Mouse (Mus musculus) megakaryocyte, adult 5-6 weeks (primary cell): ENCODE data around the gene Icos. TPM values are rescaled to one million over a fixed set of nuclear protein-coding genes. Genes with fewer than 3 reads are reported as not detected.

Source experiments
- ATAC-seq: 2 replicates; pipeline ENCODE4 v1.8.0; 2016; ENCODE audit warnings: mild to moderate bottlenecking, inconsistent platforms; ENCODE audit not compliant: poor library complexity, severe bottlenecking
- total RNA-seq, 2 experiments: library from RNA; stranded (forward) in 1 of 2; stranded (reverse) in 1 of 2; fragments of 153-499, 151-499 nt in 1 of 2; fragments of 221-1000, 200-1000 nt in 1 of 2; gene quantifications; 2 replicates each; pipeline versions ENCODE4 v1.2.3 to v1.2.4; 2015 to 2017

Icos gene
- total RNA-seq (2015): 0.52 and 1.2 TPM in 2 replicates
- 0.18 and 1.5 TPM in 2 replicates for total RNA-seq (2017)

DNA sequence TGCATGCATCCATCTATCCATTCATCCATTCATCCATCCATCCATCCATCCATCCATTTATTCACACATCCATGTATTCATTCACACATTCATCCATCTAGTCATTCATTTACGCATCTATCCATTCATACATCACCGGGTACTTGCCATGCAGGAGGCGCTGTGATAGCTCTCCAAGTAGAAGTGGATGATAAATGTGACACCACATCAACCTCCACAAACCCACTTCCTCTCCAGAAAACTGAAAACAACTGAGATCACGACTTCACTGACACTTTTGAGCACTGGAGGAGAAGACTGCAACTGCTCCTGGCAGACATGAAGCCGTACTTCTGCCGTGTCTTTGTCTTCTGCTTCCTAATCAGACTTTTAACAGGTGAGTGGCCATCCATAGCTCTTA lies at the start of gene Icos:
Gene Icos, plus strand, starts transcription at position 287 of the 400 bp plus-strand sequence.
- ATAC-seq: peak; percentile 47

DNA sequence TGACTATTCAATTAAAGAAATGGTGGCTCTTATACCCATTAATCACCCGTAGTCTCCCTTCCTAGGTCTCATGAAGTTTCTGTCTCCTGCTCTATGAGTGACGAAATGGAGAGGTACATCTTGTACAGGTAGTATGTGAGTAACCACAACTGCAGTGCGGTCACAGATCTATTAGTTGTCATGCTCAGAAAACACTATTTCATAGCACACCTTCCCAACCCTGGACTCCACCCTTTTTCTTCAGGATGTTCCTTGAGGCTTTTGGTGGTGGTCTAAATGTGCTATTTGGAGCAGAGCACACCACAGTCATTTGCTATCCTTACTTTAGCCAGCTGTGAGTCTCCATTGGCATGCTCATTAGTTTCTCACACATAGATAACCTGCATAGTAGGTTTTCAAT lies 48.7 kb upstream of the Icos start:
- no peak for ATAC-seq

DNA sequence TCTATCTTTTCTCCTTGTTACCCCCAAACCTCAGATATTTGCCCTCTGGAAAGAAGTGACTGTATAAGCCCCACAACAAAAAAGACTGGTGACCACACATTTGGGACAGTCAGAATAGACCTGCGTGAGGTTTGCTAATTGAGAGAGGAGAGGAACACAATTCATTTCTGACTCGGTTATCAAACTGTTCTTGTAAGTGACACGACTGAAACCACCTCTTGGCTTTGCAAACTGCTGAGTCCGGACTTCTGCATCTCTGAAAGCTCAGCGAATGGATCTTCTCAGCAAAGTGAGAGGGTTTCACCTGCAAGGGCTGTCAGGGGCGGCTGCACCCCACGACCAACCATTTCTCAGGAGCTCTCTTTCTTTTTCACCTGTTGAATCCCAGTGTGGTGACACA lies 47.3 kb upstream of the Icos start:
- ATAC-seq: no peak

DNA sequence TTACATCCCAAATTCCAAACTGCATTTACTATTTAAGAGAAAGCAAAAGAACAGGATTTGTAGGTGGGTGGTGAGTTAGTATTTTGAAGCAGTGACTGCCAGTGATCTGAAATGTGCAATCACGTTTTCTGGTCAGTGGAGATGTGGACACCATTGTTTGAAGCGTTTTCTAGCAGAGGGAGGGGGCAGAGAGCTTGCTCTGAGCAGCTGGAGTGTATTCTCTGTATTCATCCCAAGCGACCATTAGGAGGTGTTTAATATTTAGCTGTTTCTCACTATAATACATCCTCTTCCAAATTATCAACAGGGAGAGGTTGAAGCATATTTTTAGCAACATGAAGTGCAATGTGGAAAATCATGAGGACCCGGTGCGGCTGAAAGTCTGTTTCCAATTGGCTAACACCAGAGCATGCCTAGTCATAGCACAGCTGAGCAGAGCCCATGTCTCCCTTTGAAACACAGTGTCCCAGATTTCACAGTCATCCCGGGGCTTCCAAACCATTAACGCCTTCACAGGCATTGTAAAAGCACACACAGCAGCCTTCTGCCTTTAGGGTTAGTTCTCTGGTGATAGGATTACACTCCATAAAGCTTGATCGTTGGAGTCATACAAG lies 41.7 kb upstream of the Icos start:
- ATAC-seq: no peak

DNA sequence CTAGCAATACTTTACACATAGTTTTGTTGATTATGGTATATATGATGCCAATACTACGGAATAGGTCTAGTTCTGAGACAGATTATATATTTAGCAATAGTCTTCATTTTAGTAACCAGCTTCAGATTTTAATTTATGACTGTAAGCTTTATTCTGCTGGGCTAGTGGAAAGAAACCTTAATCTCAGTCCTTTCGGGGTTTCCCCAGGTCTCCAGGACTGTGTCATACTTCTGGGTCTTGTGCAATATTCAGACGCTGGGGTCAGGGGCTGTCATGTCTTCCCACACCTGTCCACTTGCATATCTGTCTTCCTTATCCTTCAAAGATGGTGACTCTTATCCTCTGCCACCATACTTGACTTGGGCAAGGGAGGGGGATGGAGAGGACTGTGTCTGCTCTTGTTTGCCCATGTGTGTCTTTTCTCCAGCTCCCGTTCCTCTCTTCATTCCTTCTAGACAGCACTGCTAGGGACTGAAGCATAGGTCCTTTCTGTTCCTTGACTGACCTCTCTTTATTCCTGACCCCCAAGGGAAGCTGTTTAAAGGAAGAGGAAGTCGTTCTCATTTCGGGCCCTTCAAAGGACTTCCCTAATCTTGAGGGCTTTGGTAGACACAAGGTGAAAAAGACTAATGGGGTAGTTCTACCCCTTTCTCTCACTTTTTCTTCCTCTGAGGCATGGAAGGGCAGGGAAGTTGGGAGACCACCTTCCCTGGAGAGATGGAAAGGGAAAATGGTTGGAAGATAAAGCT lies 40.6 kb upstream of the Icos start:
- ATAC-seq: peak; percentile 58

DNA sequence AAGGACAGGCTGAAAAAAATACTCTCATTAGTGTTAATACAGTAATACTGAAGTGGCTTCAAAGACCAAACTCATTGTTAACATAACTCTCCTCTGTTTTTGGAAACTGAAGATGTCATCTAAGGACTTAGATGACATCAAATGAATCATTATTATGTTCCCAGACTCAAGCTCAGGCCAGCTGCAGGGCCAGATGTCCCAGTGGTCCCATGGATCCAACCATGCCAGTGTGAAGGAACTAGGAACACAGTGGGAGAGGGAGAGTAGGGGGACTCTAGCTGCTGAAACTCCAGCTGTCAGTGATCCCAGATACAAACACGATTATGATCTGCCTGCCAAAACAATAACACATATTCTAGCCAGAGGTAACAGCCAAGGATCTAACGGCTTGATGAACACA lies 39.5 kb upstream of the Icos start:
- no peak for ATAC-seq

DNA sequence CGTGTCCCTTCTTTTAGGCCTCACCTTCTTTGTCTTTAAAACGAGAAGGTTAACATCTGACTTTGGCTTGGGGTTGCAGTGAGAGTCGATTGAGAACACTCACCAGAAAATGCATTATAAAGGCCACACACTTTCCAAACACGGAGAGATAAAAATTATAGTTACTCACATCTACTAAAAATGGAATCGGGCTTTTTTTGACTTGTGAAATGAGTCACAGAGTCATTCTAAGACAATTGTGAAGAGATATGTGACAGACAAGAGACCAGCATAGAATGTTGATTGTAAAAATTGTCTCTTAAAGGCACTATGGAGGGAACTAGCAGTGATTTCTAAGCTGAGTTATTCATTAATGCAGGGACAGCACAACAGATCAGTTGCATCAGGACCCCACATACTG lies 38.8 kb upstream of the Icos start:
- no peak for ATAC-seq

DNA sequence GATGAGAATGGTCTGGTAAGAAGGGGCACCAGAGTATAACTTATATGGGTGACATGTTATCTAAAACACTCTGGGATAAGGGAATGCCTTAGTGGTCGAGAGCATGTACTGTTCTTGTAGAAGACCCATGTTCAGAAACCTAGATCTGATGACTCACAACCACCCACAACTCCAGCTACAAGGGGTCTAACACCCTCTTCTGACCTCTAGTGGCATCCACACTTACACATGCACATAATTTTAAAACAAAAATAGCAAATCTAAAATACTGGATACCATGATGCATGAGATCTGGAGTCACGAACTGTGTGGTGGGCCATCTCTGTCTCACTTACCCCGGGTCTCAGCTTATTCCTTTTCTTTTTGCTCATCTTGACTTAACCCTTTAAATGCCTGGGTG lies 37.7 kb upstream of the Icos start:
- no peak for ATAC-seq

DNA sequence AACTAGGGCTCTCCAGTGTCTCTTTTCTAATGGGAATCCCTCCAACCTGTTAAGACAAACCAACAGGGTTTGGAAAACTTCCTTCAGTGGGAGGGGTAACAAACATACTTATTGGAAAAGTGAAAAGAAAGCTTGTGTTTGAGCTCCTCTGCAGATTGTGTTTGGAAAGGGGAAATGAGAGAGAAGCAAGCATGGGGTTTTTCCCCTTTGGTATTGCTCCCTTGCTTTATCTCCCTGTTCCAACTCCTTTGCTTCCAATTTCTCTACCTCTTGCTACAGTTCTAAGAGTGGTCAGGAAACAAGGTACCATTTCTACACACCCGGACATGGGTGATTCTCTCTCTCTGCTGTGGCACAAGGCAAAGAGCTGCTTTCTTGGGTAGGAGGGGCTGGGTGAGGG lies 37.1 kb upstream of the Icos start:
- ATAC-seq: peak; percentile 39

DNA sequence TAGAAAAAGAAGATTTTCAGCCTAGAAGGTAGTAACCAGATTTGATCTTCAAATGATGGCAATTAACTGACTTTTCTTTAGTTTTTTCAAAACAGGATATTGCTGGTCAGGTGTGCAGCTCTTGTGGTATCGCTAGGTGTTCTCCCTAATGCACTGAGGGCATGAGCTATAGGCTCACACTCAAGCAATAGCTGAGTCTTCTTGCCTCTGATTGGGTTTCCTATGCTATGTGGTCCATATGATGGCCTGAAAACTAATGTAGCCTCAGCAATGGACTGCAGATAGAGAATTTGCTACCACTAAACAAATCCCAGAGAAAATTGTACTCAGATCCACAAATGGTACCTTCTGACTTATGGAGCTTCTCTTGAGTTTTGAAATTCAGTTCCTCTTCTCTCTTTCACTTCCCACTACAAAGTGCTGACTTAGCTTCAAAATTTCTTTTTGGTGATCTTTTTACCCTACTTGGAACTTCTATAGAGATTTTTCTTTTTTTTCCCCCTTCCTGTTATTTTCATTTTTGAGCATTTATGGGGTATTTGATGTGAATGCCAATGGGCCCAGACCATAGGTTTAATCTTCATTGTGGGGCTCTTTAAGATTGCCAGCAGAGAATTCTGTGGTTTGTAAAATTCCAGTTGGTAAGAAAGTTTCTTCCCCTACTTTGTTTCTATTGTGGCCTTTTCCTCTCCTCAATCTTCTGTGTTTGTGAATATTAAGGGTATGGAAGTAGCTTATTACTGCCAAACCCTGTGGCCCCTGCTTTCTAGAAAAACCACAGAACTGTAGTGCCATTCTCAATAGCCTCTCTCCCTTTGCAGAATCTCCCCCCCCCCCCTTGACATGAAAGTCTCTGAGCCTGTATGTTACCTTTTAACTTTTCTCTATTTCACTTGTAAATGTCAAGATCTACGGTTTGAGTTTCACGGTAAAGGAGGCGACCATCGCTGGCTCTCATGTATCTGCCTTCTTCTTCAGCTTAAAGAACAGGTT lies 36.4 kb upstream of the Icos start:
- ATAC-seq: peak; percentile 61

DNA sequence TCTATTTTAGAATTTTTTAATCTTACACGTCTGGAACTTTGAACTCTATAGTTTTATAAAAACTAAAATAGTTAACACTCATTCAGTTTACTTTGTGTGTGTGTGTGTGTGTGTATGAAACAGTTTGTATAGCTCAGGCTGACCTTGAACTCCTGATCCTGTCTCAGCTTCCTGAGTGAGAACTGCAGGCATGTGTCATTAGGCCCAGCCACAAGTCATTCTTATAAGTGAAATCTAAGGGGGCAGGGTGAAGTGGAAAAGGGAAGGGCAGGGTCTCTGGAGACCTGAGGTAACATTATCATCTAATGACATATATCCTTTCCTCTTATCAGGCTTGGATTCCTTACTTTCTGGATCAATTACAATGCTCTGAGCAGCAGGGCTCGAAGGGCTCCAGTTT lies 34.8 kb upstream of the Icos start:
- ATAC-seq: no peak

DNA sequence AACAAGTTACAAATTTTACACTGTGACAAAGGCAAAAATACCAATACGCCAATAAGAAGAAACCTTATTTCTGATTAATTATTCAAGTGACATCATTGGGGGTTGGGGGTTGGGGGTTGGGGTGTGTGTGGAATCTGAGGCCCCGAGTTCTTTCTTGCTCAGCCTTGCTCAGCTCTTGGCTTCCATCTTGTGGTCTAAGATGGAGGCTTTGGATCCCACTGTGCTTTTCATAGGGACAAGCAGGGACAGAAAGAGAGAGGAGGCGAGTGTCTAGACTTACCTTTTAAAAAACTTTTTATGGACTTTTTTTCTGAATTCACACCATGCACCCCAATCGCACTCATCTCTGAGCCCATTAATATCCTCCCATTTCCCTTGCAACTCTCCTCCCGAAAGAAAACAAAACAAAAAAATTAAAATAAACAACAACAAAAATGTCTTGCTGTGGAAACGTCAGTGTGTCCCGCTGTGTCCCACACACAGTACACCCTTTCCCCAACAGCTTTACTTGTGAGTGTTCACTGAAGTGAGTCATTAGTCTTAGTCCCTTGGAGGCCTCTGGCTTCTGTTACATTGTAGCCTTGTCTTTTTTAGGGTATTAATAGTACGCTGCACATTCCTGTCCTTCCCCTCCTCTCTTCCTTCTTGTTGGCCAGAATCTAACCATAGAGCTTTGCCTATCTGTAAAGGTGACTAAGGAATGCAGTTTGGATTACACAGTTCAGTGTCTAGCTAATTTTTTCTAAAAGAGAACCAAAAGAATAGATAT lies 31.9 kb upstream of the Icos start:
- no peak for ATAC-seq

DNA sequence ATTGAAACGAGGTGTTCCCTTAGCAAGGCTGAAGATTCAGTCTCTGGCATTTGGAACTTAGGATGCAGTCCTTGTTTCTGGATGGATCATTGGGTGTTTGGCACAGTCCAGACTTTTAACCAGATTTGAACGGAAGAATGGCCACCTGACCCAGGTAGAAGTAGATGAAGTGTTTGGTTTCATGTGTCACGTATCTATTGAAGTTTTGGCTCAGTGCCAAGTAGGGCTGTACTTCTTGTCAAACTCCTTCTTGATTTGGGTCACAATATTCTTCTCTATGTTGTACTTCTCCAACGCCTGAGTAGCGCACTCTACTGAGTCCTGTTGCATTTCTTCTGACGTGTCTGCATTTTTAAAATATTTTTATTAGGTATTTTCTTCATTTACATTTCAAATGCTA lies 29.6 kb upstream of the Icos start:
- ATAC-seq: no peak

DNA sequence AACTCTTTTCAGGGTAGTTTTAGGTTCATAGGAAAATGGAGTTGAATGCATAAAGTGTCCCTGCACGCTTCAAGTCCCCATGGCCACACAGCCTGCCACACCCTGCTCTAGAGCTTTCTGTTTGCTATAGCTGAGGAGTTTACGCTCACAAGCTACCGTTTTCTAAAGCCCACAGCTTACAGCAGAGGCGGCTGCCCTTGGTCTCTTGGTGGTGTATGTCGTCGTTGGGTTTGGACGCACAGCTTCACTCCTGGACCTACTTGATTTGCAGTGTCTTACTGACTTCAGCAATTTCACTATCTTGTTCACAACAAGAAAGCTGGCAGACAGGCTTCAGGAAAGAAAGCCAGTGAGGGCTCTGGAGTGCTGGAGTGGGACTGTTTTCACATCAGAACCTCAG lies 24.8 kb upstream of the Icos start:
- no peak for ATAC-seq

DNA sequence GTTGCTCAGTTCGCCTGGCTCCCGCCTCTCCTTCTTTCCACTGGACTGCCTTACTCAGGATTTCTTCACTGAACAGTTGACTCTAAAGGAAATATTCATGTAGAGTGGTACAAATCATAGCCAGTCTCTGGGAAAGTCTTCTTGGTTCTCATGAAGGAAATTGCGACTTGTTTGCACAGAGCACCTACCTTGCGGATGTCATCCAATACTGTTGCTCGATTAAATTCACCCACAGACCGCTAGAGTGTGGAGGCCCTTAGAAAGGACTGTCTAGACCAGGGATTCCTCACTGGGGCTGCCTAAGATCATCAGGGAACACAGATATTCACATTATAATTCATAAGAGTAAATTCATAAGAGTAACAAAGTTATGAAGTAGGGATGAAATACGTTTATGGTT lies 24.0 kb upstream of the Icos start:
- ATAC-seq: no peak

DNA sequence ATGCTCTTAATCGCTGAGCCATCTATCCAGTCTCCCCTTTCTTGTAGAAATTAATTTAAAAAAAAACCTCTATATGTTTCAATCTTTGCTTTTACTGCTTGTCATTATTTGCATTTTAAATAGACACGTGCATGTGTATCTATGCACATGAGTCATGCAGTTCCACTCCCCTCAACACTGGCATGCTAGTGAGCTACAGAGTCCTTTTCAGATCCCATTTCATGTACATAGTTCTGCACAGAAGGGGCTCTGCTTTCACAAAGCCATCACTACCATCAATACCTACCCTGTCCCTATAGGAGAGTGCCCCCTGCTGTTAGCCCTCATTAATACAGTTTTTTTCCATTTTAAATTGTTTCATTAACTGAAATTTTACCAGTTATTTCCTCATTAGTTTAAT lies 23.0 kb upstream of the Icos start:
- peak; percentile 47; the same call in 1 of the 2 replicates for ATAC-seq

DNA sequence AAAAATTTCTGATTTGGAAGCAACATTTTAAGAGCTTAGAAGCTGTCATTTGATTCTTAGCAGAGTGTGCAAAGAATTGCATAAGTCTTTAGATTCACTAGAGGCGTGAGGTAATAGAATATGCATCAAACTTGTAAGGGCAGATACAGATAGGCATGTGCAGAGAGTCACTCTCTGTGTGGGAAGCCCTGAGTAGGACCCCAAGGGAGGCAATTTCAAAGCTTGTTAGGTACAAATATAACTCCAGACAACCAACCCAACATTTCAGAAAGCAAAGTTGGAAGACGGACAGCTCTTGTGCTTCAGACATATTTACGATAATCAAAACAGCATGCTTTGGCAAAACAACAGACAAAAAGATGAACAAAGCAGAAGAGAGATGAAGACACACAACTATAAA lies 22.5 kb upstream of the Icos start:
- ATAC-seq: no peak

DNA sequence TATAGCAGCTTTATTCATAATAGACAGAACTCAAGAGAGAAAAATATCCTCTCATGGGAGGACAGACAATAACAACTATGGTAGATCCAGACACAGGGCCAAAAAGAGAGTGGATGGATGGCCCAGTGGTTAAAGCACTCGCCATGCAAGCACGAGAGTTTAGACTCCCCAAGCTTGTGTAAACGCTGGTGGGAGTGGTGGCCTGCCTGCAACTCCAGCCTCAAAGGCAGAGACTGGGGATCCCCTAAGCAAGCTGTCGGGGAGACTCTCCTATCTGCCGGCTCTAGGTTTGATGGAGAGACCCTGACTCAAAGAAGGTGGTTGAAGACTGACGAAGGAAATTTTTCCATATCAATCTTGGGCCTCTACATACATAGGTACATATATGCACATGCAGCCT lies 21.5 kb upstream of the Icos start:
- ATAC-seq: no peak

DNA sequence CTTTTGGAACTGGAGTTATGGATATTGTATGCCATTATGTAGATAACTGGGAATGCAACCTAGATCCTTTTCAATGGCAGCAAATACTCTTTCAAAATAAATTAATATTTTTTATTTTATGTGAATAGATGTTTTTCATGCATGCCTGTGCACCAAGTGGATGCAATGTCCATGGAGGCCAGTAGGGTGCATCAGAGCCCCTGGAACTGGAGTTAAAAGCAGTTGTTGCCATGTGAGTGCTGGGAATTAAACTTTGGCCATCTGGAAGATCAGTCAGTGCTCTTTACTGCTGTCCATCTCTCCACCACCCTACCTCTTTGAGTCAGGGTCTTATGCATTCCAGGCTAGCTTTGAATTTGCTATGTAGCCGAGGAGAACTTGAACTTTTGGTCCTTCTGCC lies 19.4 kb upstream of the Icos start:
- 0 out of 2 replicates have a peak, but pooled peaks have one; percentile 38 for ATAC-seq

DNA sequence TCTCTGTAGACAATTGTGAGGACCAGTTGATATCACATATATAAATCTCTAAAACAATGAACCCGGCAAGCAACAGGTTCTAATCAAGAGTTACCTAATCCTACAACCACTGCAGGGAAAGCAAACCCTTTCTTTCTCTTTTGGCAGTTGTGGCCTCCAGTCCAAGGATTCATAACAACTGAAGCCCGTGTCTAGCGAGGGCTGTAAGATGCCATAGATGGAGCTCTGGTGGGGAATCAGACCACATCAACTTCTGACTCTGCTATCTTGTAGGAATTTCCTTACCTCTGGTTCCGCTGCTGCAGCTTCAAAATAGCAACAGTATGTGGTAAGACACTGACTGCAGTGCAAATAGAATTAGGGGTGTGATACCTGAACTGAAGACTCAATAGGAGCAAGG lies 18.5 kb upstream of the Icos start:
- no peak for ATAC-seq

DNA sequence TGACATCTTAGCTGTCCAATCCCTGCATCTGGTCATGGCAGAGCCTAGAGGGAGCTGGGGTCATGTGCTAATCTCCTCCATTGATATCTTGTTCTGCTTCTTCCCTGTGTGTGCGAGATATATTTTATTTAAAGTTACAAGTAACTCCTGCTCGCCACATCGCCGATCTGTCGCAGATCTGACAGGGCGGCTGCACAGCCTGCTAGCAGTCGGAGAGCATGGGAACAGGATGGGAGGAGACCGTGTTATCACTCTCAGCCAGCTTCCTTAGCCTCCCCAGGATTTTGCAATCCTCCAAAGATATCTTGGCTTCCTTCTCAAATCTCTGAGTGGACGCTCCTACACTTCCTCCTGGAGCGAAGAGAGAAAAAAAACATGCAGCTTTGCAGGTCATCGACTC lies 17.3 kb upstream of the Icos start:
- peak; percentile 69 for ATAC-seq
